Mouse (Mus musculus): ENCODE measurements around the gene Rrp15.
"Not testable (repeated sequence)": the region's sequence is repeated elsewhere in the genome, so short reads cannot be mapped to it uniquely, and the experiment has no call there.

Rrp15 gene

GRCm38 (mm10) chr1:186748724-186749653 lies at the start of gene Rrp15:
Gene Rrp15, minus strand, starts transcription at chr1:186749358.
- DNase-seq (ENCODE audit: low spot score in 2 of 2), result peak; percentile 79 to 92

- DNase-seq (ENCODE audit: low spot score in 2 of 2), result no peak
Observed at GRCm38 (mm10) chr1:186797991-186798390, 48.8 kb upstream of the Rrp15 start.

- DNase-seq (ENCODE audit: low spot score in 2 of 2), result no peak
Observed at GRCm38 (mm10) chr1:186785359-186785758, 36.2 kb upstream of the Rrp15 start.

GRCm38 (mm10) chr1:186780826-186781225 lies 31.7 kb upstream of the Rrp15 start:
- DNase-seq (ENCODE audit: low spot score in 2 of 2), result no peak

- DNase-seq (ENCODE audit: low spot score in 2 of 2), result no peak
Observed at GRCm38 (mm10) chr1:186773124-186773523, 24.0 kb upstream of the Rrp15 start.

- no peak for DNase-seq (ENCODE audit: low spot score in 2 of 2)
Observed at GRCm38 (mm10) chr1:186772547-186773077, 23.5 kb upstream of the Rrp15 start.

- DNase-seq (ENCODE audit: low spot score in 2 of 2), result no peak
Observed at GRCm38 (mm10) chr1:186772005-186772404, 22.8 kb upstream of the Rrp15 start.

GRCm38 (mm10) chr1:186770659-186771058 lies 21.5 kb upstream of the Rrp15 start:
- DNase-seq (ENCODE audit: low spot score in 2 of 2), result no peak

- no peak for DNase-seq (ENCODE audit: low spot score in 2 of 2)
Observed at GRCm38 (mm10) chr1:186768392-186768791, 19.2 kb upstream of the Rrp15 start.

GRCm38 (mm10) chr1:186763451-186763850 lies 14.3 kb upstream of the Rrp15 start:
- DNase-seq (ENCODE audit: low spot score in 2 of 2), result not testable (repeated sequence)

- no peak for DNase-seq (ENCODE audit: low spot score in 2 of 2)
Observed at GRCm38 (mm10) chr1:186749675-186750283, 621 bp upstream of the Rrp15 start.

GRCm38 (mm10) chr1:186739828-186740227 lies 9.3 kb downstream of the Rrp15 start:
- no peak for DNase-seq (ENCODE audit: low spot score in 2 of 2)

GRCm38 (mm10) chr1:186735537-186735936 lies 13.6 kb downstream of the Rrp15 start:
- DNase-seq (ENCODE audit: low spot score in 2 of 2), result no peak

- DNase-seq (ENCODE audit: low spot score in 2 of 2), result no peak
Observed at GRCm38 (mm10) chr1:186733052-186733451, 16.1 kb downstream of the Rrp15 start.

GRCm38 (mm10) chr1:186728778-186729177 lies 20.4 kb downstream of the Rrp15 start:
- no peak for DNase-seq (ENCODE audit: low spot score in 2 of 2)

GRCm38 (mm10) chr1:186726117-186726516 lies 23.0 kb downstream of the Rrp15 start:
- DNase-seq (ENCODE audit: low spot score in 2 of 2), result no peak

GRCm38 (mm10) chr1:186722299-186722698 lies 26.9 kb downstream of the Rrp15 start:
- peak in 1 of 2 experiments; percentile 51 for DNase-seq (ENCODE audit: low spot score in 2 of 2)

- DNase-seq (ENCODE audit: low spot score in 2 of 2), result peak; percentile 71 to 91
Observed at GRCm38 (mm10) chr1:186721846-186722245, 27.3 kb downstream of the Rrp15 start.

GRCm38 (mm10) chr1:186721166-186721565 lies 28.0 kb downstream of the Rrp15 start:
- no peak for DNase-seq (ENCODE audit: low spot score in 2 of 2)

GRCm38 (mm10) chr1:186719708-186720107 lies 29.4 kb downstream of the Rrp15 start:
- DNase-seq (ENCODE audit: low spot score in 2 of 2), result no peak

- no peak for DNase-seq (ENCODE audit: low spot score in 2 of 2)
Observed at GRCm38 (mm10) chr1:186718881-186719280, 30.3 kb downstream of the Rrp15 start.
